Mouse (Mus musculus) erythroblast, embryonic 14.5 days (primary cell): ENCODE measurements around the gene Bcr. TPM values are rescaled to one million over a fixed set of nuclear protein-coding genes. Genes with fewer than 3 reads are reported as not detected.

Experiments
- H3K27me3 ChIP-seq: 2 replicates; pipeline ENCODE4 v1.6.1; 2012; ENCODE audit warnings: inconsistent platforms; ENCODE audit not compliant: control insufficient read depth
- H3K36me3 ChIP-seq: 2 replicates; pipeline ENCODE4 v1.6.1; 2012; ENCODE audit warnings: mild to moderate bottlenecking, inconsistent platforms; ENCODE audit not compliant: control insufficient read depth
- H3K4me1 ChIP-seq: 2 replicates; pipeline ENCODE4 v1.6.1; 2012; ENCODE audit warnings: inconsistent platforms; ENCODE audit not compliant: control insufficient read depth
- H3K4me3 ChIP-seq: replicated peaks from 2 replicates; pipeline ENCODE3; 2012; ENCODE audit warnings: moderate library complexity, mild to moderate bottlenecking, inconsistent platforms
- H3K9me3 ChIP-seq: 2 replicates; pipeline ENCODE4 v1.6.1; 2012; ENCODE audit warnings: low read length, inconsistent platforms, mixed read lengths; ENCODE audit not compliant: control insufficient read depth
- GATA1 ChIP-seq: IDR thresholded peaks from 2 replicates; pipeline ENCODE4 v1.6.1; 2012; ENCODE audit warnings: low read length, inconsistent platforms, mixed read lengths
- TAL1 ChIP-seq: IDR thresholded peaks from 3 replicates; pipeline ENCODE4 v1.6.1; 2012; ENCODE audit warnings: low read length, inconsistent platforms, mixed read lengths
- polyA plus RNA-seq: library from polyadenylated mRNA; stranded (reverse); fragments of >175 nt; gene quantifications from 2 replicates; pipeline ENCODE4 v1.2.3, GENCODE M21; 2012

Bcr gene
- polyA plus RNA-seq, 1 experiment: 0.11 TPM

GRCm38 (mm10) chr10:75156835-75157234, 96.4 kb downstream of the Bcr start:
- no peaks in the 10 kb centered on the region for H3K4me1 ChIP-seq
- H3K36me3 ChIP-seq: peaks cover 2% of the 10 kb centered on the region; the same call in 1 of the 2 replicates
- no peak overlapping the region for H3K4me3 ChIP-seq
- H3K9me3 ChIP-seq: 0 out of 2 replicates have a peak, but pooled peaks cover under 1% of the 10 kb centered on the region
- TF ChIP-seq TAL1: no peak
- no peak for TF ChIP-seq GATA1
- no peaks in the 10 kb centered on the region for H3K27me3 ChIP-seq

DNA sequence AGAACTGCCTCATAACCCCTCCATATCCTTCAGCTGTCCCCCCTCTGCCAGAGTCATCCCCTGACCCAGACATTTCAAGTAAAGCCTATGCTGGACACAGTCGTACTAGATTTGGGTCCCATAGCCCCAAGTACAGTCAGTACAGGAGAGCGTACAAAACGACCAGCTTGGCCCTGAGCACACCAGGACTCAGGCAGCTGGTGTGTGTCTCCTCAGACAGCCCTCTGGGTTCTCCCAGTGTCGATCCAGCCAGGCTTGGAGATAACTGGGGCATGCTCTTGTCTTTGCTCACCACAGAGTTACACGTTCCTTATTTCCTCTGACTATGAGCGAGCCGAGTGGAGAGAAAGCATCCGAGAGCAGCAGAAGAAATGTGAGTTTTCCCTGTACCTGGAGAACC, 97.3 kb downstream of the Bcr start:
- 0 out of 2 replicates have a peak, but pooled peaks cover 2% of the 10 kb centered on the region for H3K9me3 ChIP-seq
- H3K27me3 ChIP-seq: no peaks in the 10 kb centered on the region

GRCm38 (mm10) chr10:75158356-75158755, 98.0 kb downstream of the Bcr start:
- peaks cover 6% of the 10 kb centered on the region; the same call in 1 of the 2 replicates for H3K36me3 ChIP-seq
- no peak overlapping the region for H3K4me3 ChIP-seq
- H3K9me3 ChIP-seq: 0 out of 2 replicates have a peak, but pooled peaks cover 7% of the 10 kb centered on the region
- TF ChIP-seq GATA1 (no peak), TAL1 (no peak)
- no peaks in the 10 kb centered on the region for H3K4me1 ChIP-seq
- no peaks in the 10 kb centered on the region for H3K27me3 ChIP-seq

More for the DNA sequence above, 97.3 kb downstream of the Bcr start:
- Histone ChIP-seq H3K4me3 (no peak overlapping the region), H3K4me1 (no peaks in the 10 kb centered on the region), H3K36me3 (no peaks in the 10 kb centered on the region; the same call in 1 of the 2 replicates)
- no peak for TF ChIP-seq TAL1
- TF ChIP-seq GATA1: no peak

GRCm38 (mm10) chr10:75160171-75160900, 99.9 kb downstream of the Bcr start:
- peaks cover 6% of the 10 kb centered on the region; the same call in 1 of the 2 replicates for H3K36me3 ChIP-seq

DNA sequence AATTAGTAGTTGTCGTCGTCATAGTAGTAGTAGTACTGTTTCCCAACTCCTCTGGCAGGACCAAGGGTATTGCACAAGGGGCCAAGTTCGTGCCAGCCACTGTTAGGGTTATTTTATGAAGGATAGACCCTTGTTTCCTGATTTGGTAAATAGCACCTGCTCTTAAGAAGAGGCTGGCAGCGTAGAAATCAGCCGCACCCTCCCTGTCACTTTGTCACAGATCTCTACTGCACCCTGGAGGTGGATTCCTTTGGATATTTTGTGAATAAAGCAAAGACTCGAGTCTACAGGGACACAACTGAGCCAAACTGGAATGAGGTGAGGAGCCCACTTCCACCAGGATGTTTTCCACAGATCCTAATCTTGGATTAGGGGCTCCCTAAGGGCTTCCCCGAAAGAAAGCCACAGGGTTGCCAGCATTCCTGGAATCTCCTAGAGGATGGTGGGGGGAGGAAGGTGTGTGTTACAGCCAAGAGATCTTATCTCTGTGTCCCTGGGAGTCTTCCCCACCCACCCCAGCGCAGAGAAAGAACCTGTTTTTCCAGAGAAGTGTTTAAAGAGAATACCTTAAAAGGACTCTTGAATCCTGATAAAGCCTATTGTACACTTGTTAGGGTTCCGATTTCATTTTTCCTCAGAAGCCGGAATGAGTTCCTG, 105.6 kb downstream of the Bcr start:
- no peak for TF ChIP-seq TAL1
- no peak for TF ChIP-seq GATA1
- Histone ChIP-seq H3K4me1 (no peaks in the 10 kb centered on the region), H3K36me3 (peaks cover 6% of the 10 kb centered on the region; the same call in 1 of the 2 replicates), H3K9me3 (peaks cover 9% of the 10 kb centered on the region; the same call in 1 of the 2 replicates), H3K4me3 (no peak overlapping the region), H3K27me3 (no peaks in the 10 kb centered on the region)

More at GRCm38 (mm10) chr10:75160171-75160900, 99.9 kb downstream of the Bcr start:
- TF ChIP-seq TAL1 (no peak), GATA1 (no peak)
- H3K27me3 ChIP-seq: no peaks in the 10 kb centered on the region
- no peak overlapping the region for H3K4me3 ChIP-seq
- peaks cover 9% of the 10 kb centered on the region; the same call in 1 of the 2 replicates for H3K9me3 ChIP-seq
- H3K4me1 ChIP-seq: no peaks in the 10 kb centered on the region

- H3K4me1 ChIP-seq: no peaks in the 10 kb centered on the region
- no peaks in the 10 kb centered on the region for H3K27me3 ChIP-seq
- peaks cover 9% of the 10 kb centered on the region; the same call in 1 of the 2 replicates for H3K9me3 ChIP-seq
- TF ChIP-seq TAL1 (no peak), GATA1 (no peak)
- no peak overlapping the region for H3K4me3 ChIP-seq
- peaks cover 6% of the 10 kb centered on the region; the same call in 1 of the 2 replicates for H3K36me3 ChIP-seq
Measured at GRCm38 (mm10) chr10:75166601-75167000, 106.2 kb downstream of the Bcr start.

DNA sequence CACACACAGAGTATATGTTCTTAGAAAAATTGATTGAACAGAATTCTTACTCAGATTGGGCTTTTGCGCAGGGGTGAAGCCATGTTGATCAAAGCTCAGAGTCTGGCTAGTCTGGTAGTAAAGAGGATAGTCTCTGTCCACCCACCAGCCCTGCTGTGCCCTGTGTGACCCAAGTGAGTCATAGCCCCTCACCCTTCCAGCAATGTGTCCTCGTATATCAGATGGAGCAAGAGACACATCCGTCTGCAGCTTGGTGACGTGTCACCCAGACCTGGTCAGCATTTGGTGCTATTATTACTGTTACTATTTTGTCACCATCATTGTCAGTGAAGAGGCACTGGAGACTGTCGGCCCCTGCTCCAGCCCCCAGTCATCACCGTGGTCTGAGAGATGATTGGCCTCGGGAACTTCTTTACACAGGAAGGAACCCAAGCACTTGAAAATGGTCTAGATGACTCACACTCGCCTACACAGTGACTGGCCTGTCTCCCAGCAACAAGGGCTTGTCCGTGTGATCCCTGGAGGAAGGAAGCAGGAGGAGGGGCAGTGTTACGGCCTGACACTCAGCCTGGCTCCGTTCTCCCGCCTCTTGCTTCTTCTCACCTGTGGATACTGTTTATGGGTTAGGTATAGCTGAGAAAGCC, 109.9 kb downstream of the Bcr start:
- TF ChIP-seq TAL1 (no peak), GATA1 (no peak)
- Histone ChIP-seq H3K4me1 (no peaks in the 10 kb centered on the region), H3K27me3 (no peaks in the 10 kb centered on the region), H3K36me3 (no peaks in the 10 kb centered on the region; the same call in 1 of the 2 replicates), H3K9me3 (no peaks in the 10 kb centered on the region), H3K4me3 (no peak overlapping the region)

- no peaks in the 10 kb centered on the region for H3K9me3 ChIP-seq
- no peak for TF ChIP-seq GATA1
- H3K36me3 ChIP-seq: no peaks in the 10 kb centered on the region; the same call in 1 of the 2 replicates
- H3K4me1 ChIP-seq: no peaks in the 10 kb centered on the region
- no peaks in the 10 kb centered on the region for H3K27me3 ChIP-seq
- no peak overlapping the region for H3K4me3 ChIP-seq
Measured at GRCm38 (mm10) chr10:75173056-75173455, 112.7 kb downstream of the Bcr start.

- no peak overlapping the region for H3K4me3 ChIP-seq
- H3K9me3 ChIP-seq: no peaks in the 10 kb centered on the region
- H3K27me3 ChIP-seq: no peaks in the 10 kb centered on the region
- TF ChIP-seq TAL1: no peak
- no peak for TF ChIP-seq GATA1
- no peaks in the 10 kb centered on the region for H3K4me1 ChIP-seq
- H3K36me3 ChIP-seq: no peaks in the 10 kb centered on the region; the same call in 1 of the 2 replicates
Measured at GRCm38 (mm10) chr10:75173712-75174111, 113.3 kb downstream of the Bcr start.
